Mouse (Mus musculus): ENCODE measurements at regions not wholly inside any gene's neighbourhood (a gene's known extent, or its start where the extent isn't known, plus 50 kb on each side); places are given as distances from the start of the nearest gene placed in this dataset.

DNA sequence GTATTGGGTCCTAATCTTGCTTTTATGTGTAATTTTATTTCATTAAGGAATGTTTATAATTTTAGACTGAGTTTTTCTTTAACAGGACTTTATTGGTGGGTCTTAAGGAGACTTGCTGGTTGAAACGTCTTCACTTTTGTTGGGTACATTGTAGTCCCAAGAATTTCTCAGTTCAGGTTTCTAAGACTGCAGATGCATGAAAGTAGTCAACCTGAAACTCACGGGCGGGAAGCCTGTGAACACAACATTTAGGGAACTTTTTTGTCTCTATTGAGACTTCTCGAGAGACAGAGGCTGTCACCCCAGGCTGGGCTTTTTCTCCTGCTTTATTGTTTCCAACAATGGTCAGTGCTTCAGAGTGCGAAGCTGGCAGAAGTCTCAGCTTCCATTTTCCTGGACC is 152.5 kb upstream of the Ankrd55 start:
- TF ChIP-seq MAFK (IDR thresholded peaks at IDR 0.05; ENCODE audit: insufficient read depth, low read depth, low read length) (no peak), CHD2 (IDR thresholded peaks at IDR 0.05; ENCODE audit: low read depth, low read length) (no peak), HCFC1 (IDR thresholded peaks at IDR 0.05; ENCODE audit: borderline replicate concordance, insufficient read depth, low read length) (no peak), ZC3H11A (IDR thresholded peaks at IDR 0.05; ENCODE audit: borderline replicate concordance, low read depth, low read length) (no peak), ZNF384 (IDR thresholded peaks at IDR 0.05; ENCODE audit: low read depth, low read length) (no peak)

Measured in ES-E14 (cell line).